Mouse (Mus musculus): ENCODE data around the gene Dap. TPM values are rescaled to one million over a fixed set of nuclear protein-coding genes. Genes with fewer than 3 reads are reported as not detected.
A peak's percentile ranks its signal among the peaks of the same experiment; 100 is the strongest.

Gene Dap
- 94.8 and 95.7 TPM in 2 replicates for polyA plus RNA-seq (2015; fragmentation: Nextera tagmentation; extraction: Ambion mirVana)

DNA sequence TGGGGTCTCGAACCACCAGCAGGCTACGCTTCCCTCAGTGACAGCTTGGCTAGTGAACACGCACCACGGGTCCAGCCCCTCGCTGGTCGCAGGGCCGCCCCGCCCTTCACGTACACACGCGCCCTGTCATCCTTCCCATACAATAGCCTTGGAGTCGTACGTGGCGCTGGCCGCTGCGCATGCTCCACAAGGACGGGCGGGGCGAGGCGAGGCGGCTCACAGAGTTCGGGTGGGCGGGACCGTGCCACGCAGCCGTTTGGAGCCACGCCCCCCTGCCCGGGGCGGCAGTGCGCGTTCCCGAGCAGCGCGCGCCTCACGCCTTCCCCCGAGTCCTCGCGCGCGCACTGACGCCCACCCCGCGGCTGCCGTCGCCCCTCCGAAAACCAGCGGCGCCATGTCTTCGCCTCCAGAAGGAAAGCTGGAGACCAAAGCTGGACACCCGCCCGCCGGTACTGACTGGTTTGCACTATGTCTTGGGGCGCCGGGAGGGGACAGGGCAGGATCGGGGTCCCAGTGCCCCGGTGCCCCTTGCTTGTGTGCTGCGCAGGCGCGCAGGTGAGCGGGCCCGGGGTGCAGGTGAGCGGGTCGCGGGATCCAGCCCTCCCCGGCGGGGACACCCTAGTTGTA lies at the start of gene Dap:
Gene Dap (plus strand): TSS at position 180 of the 627 bp plus-strand sequence.
- H3K27me3 ChIP-seq = no peaks in the 10 kb centered on the region
- under 1% methylated on average over 67 of the region's 67 CpGs for whole genome bisulfite sequencing
- peaks cover 18% of the 10 kb centered on the region for H3K4me1 ChIP-seq
- H3K9me3 ChIP-seq = no peaks in the 10 kb centered on the region
- H3K36me3 ChIP-seq = no peaks in the 10 kb centered on the region
- H3K9ac ChIP-seq = peak within 1 kb of the TSS; percentile 93
- H3K27ac ChIP-seq = peak within 1 kb of the TSS; percentile 84
- H3K4me3 ChIP-seq = peak within 1 kb of the TSS; percentile 79
- ATAC-seq (ENCODE audit: insufficient number of reproducible peaks, insufficient read depth, low FRiP score, low TSS enrichment, low read depth) = peak; percentile 97
- H3K4me2 ChIP-seq = peak within 1 kb of the TSS; percentile 70

DNA sequence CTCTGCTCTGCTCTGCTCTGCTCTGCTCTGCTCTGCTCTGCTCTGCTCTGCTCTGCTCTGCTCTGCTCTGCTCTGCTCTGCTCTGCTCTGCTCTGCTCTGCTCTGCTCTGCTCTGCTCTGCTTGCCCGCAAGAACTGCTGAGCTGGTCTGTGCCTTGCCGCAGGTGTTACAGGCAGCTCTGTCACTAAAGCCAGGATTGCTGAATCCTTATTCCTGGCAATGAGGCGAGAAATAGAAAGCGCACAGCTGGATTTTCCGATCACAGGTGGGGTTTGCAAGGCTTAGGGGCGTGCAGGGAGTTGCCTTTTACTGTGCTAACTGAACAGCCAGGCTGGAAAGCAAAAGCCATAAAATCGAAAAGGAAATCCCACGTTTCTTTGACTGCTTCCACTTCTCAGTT lies 47.5 kb upstream of the Dap start:
- no peaks in the 10 kb centered on the region for H3K36me3 ChIP-seq
- 55% methylated on average over 8 of the region's 8 CpGs for WGBS
- no peak for ATAC-seq (ENCODE audit: insufficient number of reproducible peaks, insufficient read depth, low FRiP score, low TSS enrichment, low read depth)
- H3K27me3 ChIP-seq = no peaks in the 10 kb centered on the region
- H3K4me2 ChIP-seq = no peak overlapping the region
- H3K27ac ChIP-seq = no peak overlapping the region
- H3K4me3 ChIP-seq = no peak overlapping the region
- H3K9me3 ChIP-seq = no peaks in the 10 kb centered on the region; the same call in 1 of the 2 replicates
- H3K4me1 ChIP-seq = no peaks in the 10 kb centered on the region
- H3K9ac ChIP-seq = no peak overlapping the region

DNA sequence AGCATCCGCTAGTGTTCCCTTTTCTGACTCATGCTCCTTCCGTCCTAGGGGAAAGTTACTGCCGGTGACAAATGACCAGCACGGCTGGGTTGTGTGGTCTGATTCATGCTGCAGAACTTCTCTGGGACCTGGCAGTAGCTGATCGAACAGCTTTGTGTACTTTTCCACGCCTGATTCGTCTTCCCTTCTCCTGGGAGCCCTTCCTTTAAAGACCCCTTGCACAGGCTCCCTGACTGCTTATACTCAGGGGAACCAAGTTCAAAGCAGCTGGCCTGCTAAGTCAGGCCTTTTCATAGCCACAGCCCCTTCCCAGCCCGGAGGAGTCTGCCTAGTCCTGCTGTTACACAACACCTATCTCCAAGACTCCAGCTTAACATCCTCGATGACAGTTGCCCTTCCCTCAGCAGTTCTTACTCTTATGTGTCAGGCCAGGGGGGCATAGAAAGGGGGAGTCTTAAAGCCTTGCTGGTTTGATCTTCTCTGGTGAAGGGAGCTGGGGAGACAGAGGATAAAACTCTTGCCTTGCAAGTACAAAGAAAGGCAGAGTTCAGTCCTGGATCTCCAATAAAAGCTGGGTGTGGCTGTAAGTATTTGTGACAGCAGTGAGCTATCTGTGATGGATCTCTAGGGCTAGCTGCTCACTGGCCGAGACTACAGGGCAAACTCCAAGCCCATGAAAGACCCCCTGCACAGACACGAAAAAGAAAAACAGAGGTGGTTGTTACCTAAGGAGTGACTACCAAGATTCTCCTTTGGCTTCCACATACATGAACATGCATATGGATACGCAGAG lies 39.3 kb upstream of the Dap start:
- Histone ChIP-seq H3K27me3 (no peaks in the 10 kb centered on the region), H3K27ac (no peak overlapping the region), H3K4me3 (no peak overlapping the region), H3K9me3 (no peaks in the 10 kb centered on the region), H3K4me1 (no peaks in the 10 kb centered on the region), H3K4me2 (no peak overlapping the region), H3K9ac (no peak overlapping the region), H3K36me3 (no peaks in the 10 kb centered on the region)
- no peak for ATAC-seq (ENCODE audit: insufficient number of reproducible peaks, insufficient read depth, low FRiP score, low TSS enrichment, low read depth)
- WGBS = 69% methylated on average over 12 of the region's 12 CpGs

DNA sequence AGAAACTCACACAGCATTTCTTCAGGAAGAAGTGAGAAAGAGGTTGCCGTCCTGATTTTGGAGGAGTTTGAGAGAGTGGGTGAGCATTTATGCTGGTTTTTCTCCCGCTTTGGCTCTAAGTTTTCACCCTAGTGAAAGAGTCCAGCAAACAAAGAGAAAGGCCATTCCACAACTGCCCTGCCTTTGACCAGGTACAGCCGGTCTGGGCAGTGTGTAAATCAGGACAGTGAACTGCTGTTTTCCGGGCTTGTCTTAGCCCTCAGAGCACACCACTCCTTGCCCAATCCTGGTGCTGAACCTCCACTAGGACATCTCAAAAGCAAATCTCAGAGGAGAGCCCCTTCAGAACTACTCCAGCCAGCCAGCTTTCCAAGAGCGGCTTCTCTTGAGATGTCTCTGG lies 38.6 kb upstream of the Dap start:
- Histone ChIP-seq H3K27me3 (no peaks in the 10 kb centered on the region), H3K9me3 (no peaks in the 10 kb centered on the region), H3K36me3 (no peaks in the 10 kb centered on the region), H3K4me3 (no peak overlapping the region), H3K9ac (no peak overlapping the region), H3K4me2 (no peak overlapping the region), H3K4me1 (no peaks in the 10 kb centered on the region), H3K27ac (no peak overlapping the region)
- 87% methylated on average over 5 of the region's 5 CpGs for WGBS
- no peak for ATAC-seq (ENCODE audit: insufficient number of reproducible peaks, insufficient read depth, low FRiP score, low TSS enrichment, low read depth)

DNA sequence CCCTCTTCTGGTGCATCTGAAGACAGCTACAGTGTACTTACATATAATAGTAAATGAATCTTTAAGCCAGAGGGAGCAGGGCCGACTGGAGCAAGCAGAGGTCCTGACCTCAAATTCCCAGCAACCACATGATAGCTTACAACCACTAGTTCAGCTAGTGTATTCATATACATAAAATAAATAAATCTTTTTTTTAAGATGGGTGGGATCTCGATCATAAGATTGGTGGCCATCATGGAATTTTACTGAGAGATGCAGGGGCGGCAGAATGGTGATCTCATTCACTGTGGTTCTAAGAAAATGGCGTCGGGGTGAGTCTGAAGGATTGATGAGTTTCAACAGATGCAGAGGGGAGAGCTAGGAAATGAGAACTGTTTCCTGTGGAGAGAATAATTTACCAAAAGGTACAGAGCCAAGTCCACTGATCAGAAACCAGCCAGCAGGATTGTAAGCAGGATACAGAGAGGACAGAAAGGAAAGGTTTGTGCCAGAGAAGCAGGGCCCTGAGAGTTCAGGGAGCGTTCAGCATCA lies 37.7 kb upstream of the Dap start:
- 81% methylated on average over 6 of the region's 6 CpGs for WGBS
- ATAC-seq (ENCODE audit: insufficient number of reproducible peaks, insufficient read depth, low FRiP score, low TSS enrichment, low read depth) = no peak
- Histone ChIP-seq H3K27me3 (no peaks in the 10 kb centered on the region), H3K27ac (no peak overlapping the region), H3K4me1 (no peaks in the 10 kb centered on the region), H3K9ac (no peak overlapping the region), H3K4me3 (no peak overlapping the region), H3K9me3 (no peaks in the 10 kb centered on the region), H3K4me2 (no peak overlapping the region), H3K36me3 (no peaks in the 10 kb centered on the region)

DNA sequence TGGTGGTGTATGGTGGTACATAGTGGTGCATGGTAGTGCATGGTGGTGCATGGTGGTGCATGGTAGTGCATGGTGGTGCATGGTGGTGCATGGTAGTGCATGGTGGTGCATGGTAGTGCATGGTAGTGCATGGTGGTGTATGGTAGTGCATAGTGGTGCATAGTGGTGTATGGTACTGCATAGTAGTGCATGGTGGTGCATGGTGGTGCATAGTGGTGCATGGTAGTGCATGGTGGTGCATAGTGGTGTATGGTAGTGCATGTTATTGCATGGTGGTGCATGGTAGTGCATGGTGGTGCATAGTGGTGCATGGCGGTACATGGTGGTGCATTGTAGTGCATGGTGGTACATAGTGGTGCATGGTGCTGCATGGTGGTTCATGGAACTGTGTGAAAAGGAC lies 31.6 kb upstream of the Dap start:
- 89% methylated on average over 1 of the region's 1 CpGs for WGBS
- Histone ChIP-seq H3K9ac (no peak overlapping the region), H3K36me3 (no peaks in the 10 kb centered on the region), H3K4me2 (no peak overlapping the region), H3K9me3 (no peaks in the 10 kb centered on the region), H3K4me3 (no peak overlapping the region), H3K27me3 (no peaks in the 10 kb centered on the region), H3K4me1 (no peaks in the 10 kb centered on the region), H3K27ac (no peak overlapping the region)
- no peak for ATAC-seq (ENCODE audit: insufficient number of reproducible peaks, insufficient read depth, low FRiP score, low TSS enrichment, low read depth)

DNA sequence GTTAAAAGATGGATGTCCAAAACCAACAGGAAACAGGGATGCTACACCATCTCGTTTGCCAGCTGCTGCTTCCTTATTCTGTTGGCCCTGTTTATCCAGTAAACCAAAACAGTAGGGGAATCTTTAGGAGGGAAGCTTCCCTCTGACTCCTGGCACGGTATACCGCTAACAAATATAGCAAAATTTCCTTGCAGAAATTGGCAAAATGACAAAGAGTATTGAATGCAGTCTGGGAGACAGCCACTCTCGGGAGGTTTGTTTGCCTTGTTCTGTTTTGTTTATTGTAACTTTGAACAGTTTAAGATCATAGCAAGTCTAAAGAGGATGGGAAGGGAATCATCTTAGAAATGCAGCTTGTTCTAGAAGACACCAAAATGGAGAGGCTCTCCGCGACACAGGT lies 28.3 kb upstream of the Dap start:
- H3K4me3 ChIP-seq = no peak overlapping the region
- no peaks in the 10 kb centered on the region for H3K27me3 ChIP-seq
- H3K9me3 ChIP-seq = no peaks in the 10 kb centered on the region
- no peaks in the 10 kb centered on the region for H3K36me3 ChIP-seq
- H3K4me1 ChIP-seq = no peaks in the 10 kb centered on the region
- WGBS = 70% methylated on average over 6 of the region's 6 CpGs
- ATAC-seq (ENCODE audit: insufficient number of reproducible peaks, insufficient read depth, low FRiP score, low TSS enrichment, low read depth) = no peak
- no peak overlapping the region for H3K4me2 ChIP-seq
- H3K27ac ChIP-seq = no peak overlapping the region
- no peak overlapping the region for H3K9ac ChIP-seq

DNA sequence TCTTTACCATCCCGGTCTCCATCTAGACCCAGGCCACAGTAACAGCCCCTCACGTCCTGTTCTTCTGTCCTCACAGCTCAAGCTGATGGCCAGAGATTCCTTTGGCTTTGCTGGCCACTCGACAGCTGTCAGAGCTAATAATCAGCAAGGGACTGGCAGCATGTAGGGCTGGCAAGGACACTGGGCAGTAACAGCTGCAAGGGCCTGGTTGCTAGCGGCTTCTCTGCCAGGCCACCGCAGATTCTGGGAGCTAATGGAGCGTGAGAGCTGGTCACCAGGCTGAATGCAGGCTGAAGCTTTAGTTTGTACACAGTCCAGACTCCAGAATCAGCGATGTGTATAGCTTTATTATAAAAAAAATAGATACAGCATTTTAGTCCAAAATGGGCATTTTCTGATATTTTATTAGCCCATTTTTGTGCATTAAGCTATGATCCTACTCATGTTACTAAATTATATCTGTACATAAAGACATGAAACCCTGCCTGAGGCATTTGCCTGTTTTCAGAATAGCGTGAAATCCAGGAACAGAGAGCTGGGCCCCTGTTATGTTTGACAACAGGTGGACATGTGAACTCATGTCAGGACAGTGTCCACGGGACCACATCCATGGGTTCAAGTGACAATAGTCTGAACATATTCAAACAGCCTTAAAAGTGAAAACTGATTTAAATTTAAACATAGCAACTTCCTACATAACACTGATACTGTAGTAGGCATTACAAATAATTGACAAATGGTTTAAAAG lies 16.6 kb upstream of the Dap start:
- WGBS = 79% methylated on average over 9 of the region's 9 CpGs

DNA sequence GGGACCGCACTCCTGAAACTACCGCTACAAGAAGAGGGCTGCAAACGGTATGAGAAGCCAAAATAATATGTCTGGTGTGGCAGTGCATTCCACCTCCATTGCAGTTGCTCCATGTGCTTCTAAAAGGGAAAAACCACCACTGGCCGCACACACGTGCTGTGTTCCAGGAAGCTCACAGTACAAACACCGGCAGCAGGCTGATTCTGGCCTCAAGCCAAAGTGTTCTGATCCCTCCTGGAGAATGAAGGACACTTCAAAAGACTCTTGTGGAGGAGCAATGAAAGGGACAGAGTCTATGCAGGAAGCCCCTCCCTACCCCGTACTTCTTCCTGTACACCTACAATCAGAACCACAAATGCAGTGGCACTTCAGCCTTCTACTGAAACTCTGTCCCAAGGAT lies 12.2 kb upstream of the Dap start:
- Histone ChIP-seq H3K27ac (no peak overlapping the region), H3K36me3 (no peaks in the 10 kb centered on the region), H3K27me3 (no peaks in the 10 kb centered on the region), H3K9ac (no peak overlapping the region), H3K4me1 (no peaks in the 10 kb centered on the region), H3K4me3 (no peak overlapping the region), H3K4me2 (no peak overlapping the region), H3K9me3 (no peaks in the 10 kb centered on the region)
- 68% methylated on average over 7 of the region's 7 CpGs for WGBS
- ATAC-seq (ENCODE audit: insufficient number of reproducible peaks, insufficient read depth, low FRiP score, low TSS enrichment, low read depth) = no peak

More for the DNA sequence above, 16.6 kb upstream of the Dap start:
- H3K27me3 ChIP-seq = no peaks in the 10 kb centered on the region
- no peaks in the 10 kb centered on the region for H3K4me1 ChIP-seq
- no peaks in the 10 kb centered on the region for H3K9me3 ChIP-seq
- no peak overlapping the region for H3K4me2 ChIP-seq
- no peak overlapping the region for H3K9ac ChIP-seq
- H3K4me3 ChIP-seq = no peak overlapping the region
- ATAC-seq (ENCODE audit: insufficient number of reproducible peaks, insufficient read depth, low FRiP score, low TSS enrichment, low read depth) = no peak
- H3K27ac ChIP-seq = no peak overlapping the region
- H3K36me3 ChIP-seq = no peaks in the 10 kb centered on the region

DNA sequence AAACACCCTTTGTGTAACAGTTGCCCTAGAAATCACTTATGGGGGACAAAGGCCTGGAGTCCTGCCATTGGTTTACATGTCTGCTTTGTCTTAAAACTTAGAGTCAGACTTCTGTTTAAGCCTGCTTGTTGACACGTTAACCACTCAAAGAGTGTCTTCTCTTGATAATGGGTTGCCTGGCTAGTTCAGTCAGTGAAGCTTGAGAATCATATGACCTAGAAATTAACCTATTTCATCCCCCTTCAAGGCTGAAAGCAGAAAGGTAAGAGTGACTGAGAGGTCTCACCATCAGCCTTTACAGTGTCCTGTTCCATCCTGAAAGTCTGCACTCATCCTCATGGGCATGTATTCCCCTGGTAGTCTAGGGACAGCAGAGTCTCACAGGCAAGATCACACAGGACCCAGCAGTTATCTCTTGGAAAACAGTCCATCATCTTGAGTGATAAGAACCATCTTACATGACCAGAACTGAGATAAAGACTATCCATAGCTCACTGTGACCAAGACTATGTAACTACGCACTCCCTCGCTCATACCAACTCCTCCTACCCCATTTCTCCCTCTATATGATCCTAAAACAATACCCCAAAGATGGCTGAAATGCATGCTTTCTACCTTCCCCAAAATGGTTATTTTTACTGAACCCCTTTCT lies 10.4 kb upstream of the Dap start:
- Histone ChIP-seq H3K4me2 (no peak overlapping the region), H3K4me3 (no peak overlapping the region), H3K36me3 (no peaks in the 10 kb centered on the region), H3K4me1 (no peaks in the 10 kb centered on the region), H3K9ac (no peak overlapping the region), H3K27ac (no peak overlapping the region), H3K27me3 (no peaks in the 10 kb centered on the region), H3K9me3 (no peaks in the 10 kb centered on the region)
- WGBS = 85% methylated on average over 3 of the region's 3 CpGs
- no peak for ATAC-seq (ENCODE audit: insufficient number of reproducible peaks, insufficient read depth, low FRiP score, low TSS enrichment, low read depth)

DNA sequence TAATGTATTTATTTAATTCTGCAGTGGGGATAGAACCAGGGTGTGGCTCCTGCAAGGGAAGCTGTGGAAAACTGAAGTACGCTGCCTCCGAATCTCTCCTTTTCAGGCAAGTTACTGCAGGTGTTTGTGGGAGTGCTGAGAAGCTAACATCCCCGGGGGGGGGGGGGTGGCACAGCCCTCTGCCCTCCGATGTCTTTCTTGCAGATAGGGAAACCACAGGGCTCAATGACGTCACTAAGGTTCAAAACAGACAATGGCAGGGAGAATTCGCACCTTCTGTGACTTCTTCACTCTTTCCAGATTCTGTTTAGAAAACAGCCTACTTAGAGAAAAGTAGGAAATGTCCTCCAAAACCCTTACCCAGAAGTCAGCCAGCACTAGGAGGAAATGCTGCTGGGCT lies 1.9 kb upstream of the Dap start:
- no peak overlapping the region for H3K4me3 ChIP-seq
- no peak for ATAC-seq (ENCODE audit: insufficient number of reproducible peaks, insufficient read depth, low FRiP score, low TSS enrichment, low read depth)
- 72% methylated on average over 6 of the region's 6 CpGs for WGBS

More for the DNA sequence above, 1.9 kb upstream of the Dap start:
- no peak overlapping the region for H3K9ac ChIP-seq
- H3K27ac ChIP-seq = no peak overlapping the region
- H3K27me3 ChIP-seq = no peaks in the 10 kb centered on the region
- no peaks in the 10 kb centered on the region for H3K9me3 ChIP-seq
- no peak overlapping the region for H3K4me2 ChIP-seq
- no peaks in the 10 kb centered on the region for H3K36me3 ChIP-seq
- peaks cover 18% of the 10 kb centered on the region for H3K4me1 ChIP-seq

All from embryonic facial prominence, embryonic 13.5 days (tissue).